Mouse (Mus musculus) limb, embryonic 11.5 days (tissue): ENCODE data around the gene Clhc1. TPM values are rescaled to one million over a fixed set of nuclear protein-coding genes. Genes with fewer than 3 reads are reported as not detected.
"Not testable (repeated sequence)": the region's sequence is repeated elsewhere in the genome, so short reads cannot be mapped to it uniquely, and the experiment has no call there.

Experiments
- ATAC-seq: fragments of 200-750 bp; cut with Nextera tagmentation; 2 replicates; pipeline ENCODE4 v1.8.0; 2017; ENCODE audit warnings: low read depth; ENCODE audit not compliant: insufficient number of reproducible peaks, low FRiP score, low TSS enrichment
- DNase-seq: peaks from one replicate; pipeline ENCODE4 v3.0.0-alpha.2; 2015; ENCODE audit warnings: low spot score
- H3K27ac ChIP-seq: fragments of 300-500 bp; sonication (generic); replicated peaks from 2 replicates; pipeline ENCODE4 v1.5.1; 2014; ENCODE audit warnings: low read depth, mild to moderate bottlenecking, low read length
- H3K27me3 ChIP-seq: fragments of 300-500 bp; sonication (generic); 2 replicates; pipeline ENCODE4 v1.6.1; 2014; ENCODE audit warnings: mild to moderate bottlenecking, low read length, mixed read lengths; ENCODE audit not compliant: control insufficient read depth, insufficient read depth
- H3K36me3 ChIP-seq: fragments of 300-500 bp; sonication (generic); 2 replicates; pipeline ENCODE4 v1.6.1; 2014; ENCODE audit warnings: mild to moderate bottlenecking, low read length, moderate library complexity, mixed read lengths; ENCODE audit not compliant: control insufficient read depth, insufficient read depth
- H3K4me1 ChIP-seq: fragments of 300-500 bp; sonication (generic); 2 replicates; pipeline ENCODE4 v1.6.1; 2014; ENCODE audit warnings: low read length, mixed read lengths; ENCODE audit not compliant: control insufficient read depth, insufficient read depth
- H3K4me2 ChIP-seq: fragments of 300-500 bp; sonication (generic); 2 replicates; pipeline ENCODE4 v1.6.1; 2014; ENCODE audit warnings: low read depth, mild to moderate bottlenecking, moderate library complexity; ENCODE audit not compliant: severe bottlenecking
- H3K4me3 ChIP-seq: fragments of 300-500 bp; sonication (generic); 2 replicates; pipeline ENCODE4 v1.5.1; 2014; ENCODE audit warnings: low read depth, low read length
- H3K9ac ChIP-seq: fragments of 300-500 bp; sonication (generic); 2 replicates; pipeline ENCODE4 v1.6.1; 2014; ENCODE audit warnings: mild to moderate bottlenecking, low read length
- H3K9me3 ChIP-seq: fragments of 300-500 bp; sonication (generic); 2 replicates; pipeline ENCODE4 v1.6.1; 2016; ENCODE audit warnings: low read length; ENCODE audit not compliant: control insufficient read depth
- WGBS: fragments of 180-500 bp; shearing (Covaris S2); extraction: QIAGEN DNeasy Blood & Tissue Kit; methylation state at CpG from one replicate; pipeline ENCODE4 v1.1.7; 2014; 5-methylcytosine and 5-hydroxymethylcytosine counted together
- polyA plus RNA-seq: library from polyadenylated mRNA; unstranded; fragments of >200 nt; fragmentation: Nextera tagmentation; extraction: Ambion mirVana; gene quantifications from 2 replicates; pipeline ENCODE4 v1.2.1, GENCODE M21; 2014

The Clhc1 gene
- polyA plus RNA-seq, 1 experiment from 2014 or later: 0.33 TPM

- DNase-seq: peak; percentile 87
- Histone ChIP-seq H3K4me3 (peak within 1 kb of the TSS; percentile 67), H3K27ac (peak within 1 kb of the TSS; percentile 59), H3K27me3 (no peaks in the 10 kb centered on the region), H3K9me3 (no peaks in the 10 kb centered on the region), H3K36me3 (no peaks in the 10 kb centered on the region; the same call in 1 of the 2 replicates), H3K4me1 (0 out of 2 replicates have a peak, but pooled peaks cover 2% of the 10 kb centered on the region), H3K9ac (peak within 1 kb of the TSS; percentile 89), H3K4me2 (peak within 1 kb of the TSS; percentile 64)
- 3% methylated on average over 47 of the region's 47 CpGs for WGBS
- ATAC-seq: peak; percentile 95
These were observed 21.6 kb upstream of the Clhc1 start, which contains the start of gene Mtif2 for GRCm38 (mm10) chr11:29525988-29526794. Gene Mtif2, plus strand, starts transcription at chr11:29526408.

GRCm38 (mm10) chr11:29538201-29538600, 9.5 kb upstream of the Clhc1 start:
- H3K4me1 ChIP-seq: no peaks in the 10 kb centered on the region
- H3K4me2 ChIP-seq: no peak overlapping the region
- no peak overlapping the region for H3K27ac ChIP-seq
- H3K4me3 ChIP-seq: no peak overlapping the region
- no peak overlapping the region for H3K9ac ChIP-seq
- no peak for ATAC-seq
- peaks cover 11% of the 10 kb centered on the region for H3K36me3 ChIP-seq
- H3K9me3 ChIP-seq: no peaks in the 10 kb centered on the region
- 94% methylated on average over 1 of the region's 1 CpGs for WGBS
- no peaks in the 10 kb centered on the region for H3K27me3 ChIP-seq
- no peak for DNase-seq

- Histone ChIP-seq H3K27me3 (no peaks in the 10 kb centered on the region), H3K4me1 (no peaks in the 10 kb centered on the region), H3K9ac (no peak overlapping the region), H3K36me3 (peaks cover 8% of the 10 kb centered on the region), H3K27ac (no peak overlapping the region), H3K9me3 (no peaks in the 10 kb centered on the region), H3K4me2 (no peak overlapping the region), H3K4me3 (no peak overlapping the region)
- WGBS: 96% methylated on average over 3 of the region's 3 CpGs
- DNase-seq: no peak
- no peak for ATAC-seq
These were observed 3.4 kb upstream of the Clhc1 start for GRCm38 (mm10) chr11:29544225-29544945.

- not testable (repeated sequence) for DNase-seq, H3K27ac ChIP-seq
- 92% methylated on average over 4 of the region's 4 CpGs for WGBS
These were observed 2.5 kb upstream of the Clhc1 start for GRCm38 (mm10) chr11:29545150-29545752.

GRCm38 (mm10) chr11:29546297-29546696, 1.5 kb upstream of the Clhc1 start:
- H3K27ac ChIP-seq, H3K4me1 ChIP-seq, DNase-seq, H3K9me3 ChIP-seq, H3K36me3 ChIP-seq, H3K27me3 ChIP-seq, ATAC-seq, H3K9ac ChIP-seq: not testable (repeated sequence)
- WGBS: 94% methylated on average over 2 of the region's 2 CpGs
- peak overlapping the region; percentile 70; the same call in 1 of the 2 replicates for H3K4me3 ChIP-seq
- peak overlapping the region; percentile 61; the same call in 1 of the 2 replicates for H3K4me2 ChIP-seq

More at GRCm38 (mm10) chr11:29545150-29545752, 2.5 kb upstream of the Clhc1 start:
- not testable (repeated sequence) for H3K4me1 ChIP-seq, ATAC-seq, H3K27me3 ChIP-seq, H3K36me3 ChIP-seq, H3K4me2 ChIP-seq, H3K4me3 ChIP-seq, H3K9me3 ChIP-seq, H3K9ac ChIP-seq

GRCm38 (mm10) chr11:29546762-29547161, 988 bp upstream of the Clhc1 start:
- Histone ChIP-seq H3K4me3 (peak overlapping the region; percentile 70), H3K36me3 (peaks cover 8% of the 10 kb centered on the region), H3K9me3 (no peaks in the 10 kb centered on the region), H3K4me1 (no peaks in the 10 kb centered on the region), H3K27ac (no peak overlapping the region; the same call in 1 of the 2 replicates), H3K4me2 (peak overlapping the region; percentile 61), H3K9ac (peak overlapping the region; percentile 95), H3K27me3 (no peaks in the 10 kb centered on the region)
- ATAC-seq: no peak
- DNase-seq: no peak
- WGBS: 21% methylated on average over 2 of the region's 2 CpGs

GRCm38 (mm10) chr11:29547249-29547751, 450 bp upstream of the Clhc1 start:
- Histone ChIP-seq H3K4me3 (peak overlapping the region; percentile 70), H3K9me3 (no peaks in the 10 kb centered on the region), H3K4me2 (peak overlapping the region; percentile 65), H3K9ac (peak overlapping the region; percentile 95), H3K27me3 (no peaks in the 10 kb centered on the region), H3K4me1 (no peaks in the 10 kb centered on the region), H3K27ac (peak overlapping the region; percentile 68; the same call in 1 of the 2 replicates), H3K36me3 (peaks cover 6% of the 10 kb centered on the region)
- 0 out of 2 replicates have a peak, but pooled peaks have one; percentile 9 for ATAC-seq
- DNase-seq: no peak
- WGBS: under 1% methylated on average over 27 of the region's 27 CpGs
